Mouse (Mus musculus) heart, adult 2 months (tissue): ENCODE data around the gene Kbtbd12. TPM values are rescaled to one million over a fixed set of nuclear protein-coding genes. Genes with fewer than 3 reads are reported as not detected.

Experiments used
- DNase-seq, 2 experiments: peaks; one replicate each; pipeline ENCODE4 v3.0.0; 2021
- H3K27ac ChIP-seq: fragments of 200-600 bp; 2 replicates; pipeline ENCODE4 v1.8.1; 2022
- H3K27me3 ChIP-seq: fragments of 200-500 bp; 2 replicates; pipeline ENCODE4 v1.6.1; 2012; ENCODE audit warnings: mild to moderate bottlenecking, low read length, inconsistent platforms, mixed read lengths; ENCODE audit not compliant: control insufficient read depth, insufficient read depth
- H3K36me3 ChIP-seq: fragments of 200-500 bp; 2 replicates; pipeline ENCODE4 v1.6.1; 2012; ENCODE audit warnings: low read length, inconsistent platforms; ENCODE audit not compliant: control insufficient read depth, insufficient read depth
- H3K4me1 ChIP-seq: fragments of 200-500 bp; 2 replicates; pipeline ENCODE4 v1.6.1; 2011; ENCODE audit warnings: low read length; ENCODE audit not compliant: control insufficient read depth, insufficient read depth
- H3K4me3 ChIP-seq: fragments of 200-600 bp; 2 replicates; pipeline ENCODE4 v1.8.1; 2022
- H3K79me2 ChIP-seq: fragments of 200-500 bp; replicated peaks from 2 replicates; pipeline ENCODE4 v1.6.1; 2012; ENCODE audit warnings: mild to moderate bottlenecking, inconsistent platforms, low read length, moderate library complexity, mixed read lengths; ENCODE audit not compliant: control insufficient read depth, insufficient read depth
- H3K9ac ChIP-seq: fragments of 200-500 bp; 2 replicates; pipeline ENCODE4 v1.6.1; 2012; ENCODE audit warnings: low read depth, mild to moderate bottlenecking, control low read depth, inconsistent platforms, low read length, mixed read lengths
- CTCF ChIP-seq: fragments of 200-600 bp; IDR thresholded peaks from 2 replicates; pipeline ENCODE4 v1.8.1; 2022; ENCODE audit warnings: antibody characterized with exemption, mild to moderate bottlenecking, moderate library complexity
- EP300 ChIP-seq: fragments of 200-500 bp; IDR thresholded peaks from 2 replicates; pipeline ENCODE4 v1.6.1; 2011; ENCODE audit warnings: low read depth, low read length, control low read depth; ENCODE audit not compliant: insufficient read depth
- POLR2A ChIP-seq: fragments of 200-500 bp; IDR thresholded peaks from 2 replicates; pipeline ENCODE4 v1.6.1; 2011; ENCODE audit warnings: mild to moderate bottlenecking, low read depth, low read length, control low read depth; ENCODE audit not compliant: insufficient read depth
- WGBS: fragments of 180-500 bp; shearing (Covaris S2); methylation state at CpG from one replicate; pipeline ENCODE4 v1.1.7; 2018; 5-methylcytosine and 5-hydroxymethylcytosine counted together
- intact Hi-C: fragments of 180-260 bp; cut with DNase I; formaldehyde crosslinking; loops from one replicate; pipeline ENCODE4 v1.15.1; 2025
- long read RNA-seq: library from polyadenylated mRNA; stranded (forward); transcript quantifications from one replicate; pipeline ENCODE4 v2.0.0, GENCODE M21; 2021
- polyA plus RNA-seq: library from polyadenylated mRNA; depleted of rRNA; stranded (reverse); fragments of >200 nt; gene quantifications from 2 replicates; pipeline ENCODE4 v1.2.3, GENCODE M21; 2012; rRNA removed
- total RNA-seq, 2 experiments: library from RNA; stranded (reverse); gene quantifications; 2 replicates each; pipeline ENCODE4 v1.2.3; 2021

Gene Kbtbd12
- total RNA-seq (10 to 100 TPM; 35.7 to 37.4 TPM), polyA plus RNA-seq (14.7 and 20.4 TPM in 2 replicates)
- long read RNA-seq, full-length matches to known transcripts = 9 of 22 reads
- long read RNA-seq, partial matches to known transcripts = 5 of 22 reads
- long read RNA-seq, other reads (novel, unspliced or antisense) = 8 of 22 reads

DNA sequence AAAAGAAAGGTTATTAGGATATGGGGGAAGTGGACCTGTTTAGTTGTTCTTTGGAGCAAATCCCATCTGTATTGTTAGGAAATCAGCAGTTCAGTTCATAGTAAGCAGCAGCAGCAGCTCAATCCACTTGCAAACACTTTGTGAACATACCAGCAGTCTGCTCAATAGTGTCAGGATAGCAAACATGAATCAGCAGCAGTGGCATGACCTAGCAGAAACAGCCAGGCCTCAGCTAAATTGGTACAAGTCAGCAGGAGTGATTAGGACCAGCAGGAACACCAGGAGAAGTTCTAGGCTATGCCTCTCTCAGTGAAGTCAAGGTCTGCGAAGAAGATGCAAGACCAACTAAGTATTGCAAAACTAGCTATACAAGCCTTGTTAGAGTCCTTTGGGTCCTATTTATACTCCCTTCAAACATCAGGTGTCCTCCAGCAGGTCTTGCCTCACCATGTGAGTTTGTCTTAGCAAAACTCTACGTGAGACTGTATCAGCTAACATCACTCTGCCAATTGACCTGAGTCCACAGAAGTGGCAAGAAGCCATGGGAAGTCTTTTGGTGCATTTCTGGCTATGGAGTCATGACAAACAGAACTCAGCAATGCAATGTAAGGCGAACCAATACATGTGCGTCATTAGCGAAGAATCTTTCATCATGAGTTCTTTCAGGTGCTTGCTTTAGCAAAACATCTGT is at the start of gene Kbtbd12:
Gene Kbtbd12, minus strand, starts transcription at position 340 of the 691 bp plus-strand sequence.
- 98% methylated on average over 5 of the region's 5 CpGs for WGBS
- H3K27me3 ChIP-seq = no peaks in the 10 kb centered on the region
- TF ChIP-seq CTCF = no peak
- no peak for TF ChIP-seq POLR2A
- no peak for TF ChIP-seq EP300
- H3K27ac ChIP-seq = no peak within 1 kb of the TSS
- DNase-seq = no peak
- H3K4me3 ChIP-seq = no peak within 1 kb of the TSS
- no peaks in the 10 kb centered on the region for H3K36me3 ChIP-seq
- H3K4me1 ChIP-seq = peaks cover 2% of the 10 kb centered on the region; the same call in 1 of the 2 replicates
- no peak within 1 kb of the TSS for H3K9ac ChIP-seq
- intact Hi-C loops = loop anchor here (5.0 kb wide), 1 partner anchor 70 kb away; no protein-coding TSS in a partner anchor
- H3K79me2 ChIP-seq = no peaks in the 10 kb centered on the region

DNA sequence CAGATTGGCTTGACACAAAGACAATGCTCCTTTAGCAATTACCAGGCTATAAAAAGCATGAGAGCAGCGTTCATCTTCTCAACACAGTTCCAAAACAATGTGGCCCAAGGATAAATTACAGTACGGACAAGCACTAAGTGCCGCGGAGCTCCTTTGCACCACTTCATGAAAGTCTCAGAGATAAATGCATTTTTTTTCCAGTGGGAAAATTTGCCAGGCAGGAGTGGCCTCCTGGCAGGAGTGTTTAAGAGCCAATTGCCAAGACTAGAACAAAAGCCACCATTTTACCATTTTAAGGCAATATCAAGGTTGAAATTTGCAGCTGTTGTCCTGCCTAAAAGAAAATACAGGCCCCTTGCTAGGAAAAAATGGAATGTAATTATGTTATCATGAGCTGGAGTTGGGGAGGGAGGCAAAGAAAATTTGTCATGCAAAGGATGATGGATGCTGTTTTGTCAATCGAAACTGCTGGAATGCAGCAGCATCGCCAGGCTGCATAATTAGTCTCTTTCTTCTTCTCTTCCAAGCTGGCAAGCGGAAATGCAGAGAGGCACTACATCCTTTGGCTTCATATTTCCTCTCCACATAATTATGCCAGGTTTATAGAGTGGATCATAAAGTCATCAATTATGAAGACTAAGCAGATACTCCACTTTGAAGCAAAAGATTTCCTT is 45.8 kb upstream of the Kbtbd12 start:
- no peak overlapping the region for H3K9ac ChIP-seq
- H3K79me2 ChIP-seq = no peaks in the 10 kb centered on the region
- no peak overlapping the region for H3K27ac ChIP-seq
- TF ChIP-seq EP300 = no peak
- no peak for TF ChIP-seq CTCF
- no peak for TF ChIP-seq POLR2A
- H3K4me3 ChIP-seq = no peak overlapping the region
- no peaks in the 10 kb centered on the region for H3K36me3 ChIP-seq
- H3K27me3 ChIP-seq = no peaks in the 10 kb centered on the region
- no peaks in the 10 kb centered on the region for H3K4me1 ChIP-seq
- WGBS = 66% methylated on average over 7 of the region's 7 CpGs
- intact Hi-C loops = no loop called here
- no peak for DNase-seq

DNA sequence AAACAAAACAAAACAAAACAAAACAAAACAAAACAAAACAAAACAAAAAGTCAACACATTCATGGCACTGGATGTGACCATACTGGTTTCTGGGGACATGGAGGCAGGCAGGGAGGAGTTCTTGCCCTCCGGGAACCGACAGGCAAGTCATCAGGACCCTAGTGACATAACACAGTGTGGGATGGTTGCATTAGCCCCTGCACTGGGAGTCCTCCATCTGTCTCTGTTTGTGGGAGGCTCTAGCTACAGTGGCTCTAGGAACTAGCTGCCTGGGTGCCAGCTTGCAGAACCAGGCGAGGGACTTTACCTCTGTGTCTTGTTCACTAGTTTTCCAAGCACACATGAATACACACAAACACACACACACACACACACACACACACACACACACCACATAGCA is 43.3 kb upstream of the Kbtbd12 start:
- TF ChIP-seq CTCF = no peak
- H3K36me3 ChIP-seq = no peaks in the 10 kb centered on the region
- no peaks in the 10 kb centered on the region for H3K79me2 ChIP-seq
- no peak for DNase-seq
- H3K4me3 ChIP-seq = no peak overlapping the region
- H3K27ac ChIP-seq = no peak overlapping the region
- intact Hi-C loops = no loop called here
- WGBS = 89% methylated on average over 3 of the region's 3 CpGs
- H3K4me1 ChIP-seq = no peaks in the 10 kb centered on the region
- H3K27me3 ChIP-seq = no peaks in the 10 kb centered on the region
- H3K9ac ChIP-seq = no peak overlapping the region

DNA sequence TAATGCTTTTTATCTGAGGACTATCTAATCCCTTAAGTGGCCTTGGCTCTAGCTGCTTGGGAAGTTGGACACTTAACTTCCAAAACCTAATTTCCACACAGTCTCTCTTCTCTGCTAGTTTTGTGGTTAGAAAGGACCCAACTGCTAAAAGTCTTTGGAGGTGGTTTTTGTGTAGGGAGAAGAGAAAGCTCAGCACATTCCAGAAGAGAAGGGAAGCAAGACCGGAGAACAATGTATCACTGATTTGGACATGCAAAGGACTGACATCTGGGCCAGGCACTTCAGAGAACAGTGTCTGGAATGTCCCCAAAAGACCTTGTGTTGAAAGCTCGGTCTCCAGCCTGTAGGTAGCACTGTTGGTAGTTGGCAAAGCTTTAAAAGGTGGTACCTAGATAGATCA is 40.0 kb upstream of the Kbtbd12 start:
- WGBS = 41% methylated on average over 2 of the region's 2 CpGs
- Histone ChIP-seq H3K4me3 (no peak overlapping the region), H3K4me1 (no peaks in the 10 kb centered on the region), H3K27me3 (no peaks in the 10 kb centered on the region), H3K36me3 (no peaks in the 10 kb centered on the region), H3K79me2 (no peaks in the 10 kb centered on the region), H3K9ac (no peak overlapping the region), H3K27ac (no peak overlapping the region)
- TF ChIP-seq EP300 (no peak), POLR2A (no peak), CTCF (no peak)
- DNase-seq = no peak
- intact Hi-C loops = no loop called here

DNA sequence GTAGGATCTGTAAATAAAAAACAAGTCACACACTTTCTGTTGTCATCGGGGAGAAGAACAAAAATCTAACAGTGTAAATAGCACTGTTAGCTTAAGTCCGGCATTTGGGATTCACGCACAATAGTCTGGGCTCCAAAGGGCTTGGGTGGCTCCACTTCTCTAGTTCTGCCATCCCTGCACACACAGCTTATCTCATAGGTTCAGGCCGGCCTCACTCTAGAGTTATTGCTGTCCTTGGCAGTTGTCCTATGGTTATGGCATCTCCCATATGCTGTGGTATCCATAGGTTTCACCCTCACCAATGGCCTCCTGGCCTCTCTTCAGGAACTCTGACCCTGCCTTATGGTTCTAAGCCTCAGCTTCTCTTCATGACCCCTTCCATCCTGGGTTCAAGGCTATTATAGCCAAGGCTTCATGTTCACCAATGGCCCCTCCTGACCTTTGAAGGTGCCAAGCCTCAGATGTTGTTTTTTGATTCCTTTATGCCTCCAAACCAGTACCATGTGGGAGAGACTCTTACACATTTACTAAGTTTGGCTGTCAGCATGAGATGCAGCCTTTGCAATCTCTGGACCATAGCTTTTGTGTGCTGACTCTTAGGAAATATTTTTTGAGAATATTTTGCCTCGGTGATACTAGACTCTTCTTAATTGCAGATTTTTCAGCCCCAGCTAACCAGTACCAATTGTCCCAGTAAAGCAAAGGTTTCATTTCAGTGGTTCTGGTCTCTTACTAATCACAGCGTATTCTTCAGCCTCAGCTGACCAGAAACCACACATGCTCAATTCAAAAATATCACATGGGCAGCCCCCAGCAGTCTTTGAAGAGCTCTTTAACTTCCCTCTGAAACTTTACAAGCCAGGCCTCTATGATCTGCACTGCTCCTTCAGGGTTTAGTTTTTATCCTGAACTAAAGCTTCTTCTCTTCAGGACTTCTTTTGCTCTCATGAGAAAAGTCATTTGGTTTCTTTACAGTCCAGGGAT is 39.3 kb upstream of the Kbtbd12 start:
- Histone ChIP-seq H3K79me2 (no peaks in the 10 kb centered on the region), H3K27me3 (no peaks in the 10 kb centered on the region), H3K27ac (no peak overlapping the region), H3K36me3 (no peaks in the 10 kb centered on the region), H3K4me3 (no peak overlapping the region), H3K9ac (no peak overlapping the region), H3K4me1 (no peaks in the 10 kb centered on the region)
- 91% methylated on average over 6 of the region's 6 CpGs for WGBS
- TF ChIP-seq EP300 = no peak
- no peak for TF ChIP-seq CTCF
- no peak for TF ChIP-seq POLR2A
- intact Hi-C loops = no loop called here
- no peak for DNase-seq
